Mouse (Mus musculus) thymus, adult 18-20 months (tissue): ENCODE data around the gene Ihh.

Experiments used
- DNase-seq, 2 experiments: peaks; one replicate each; pipeline ENCODE4 v3.0.0; 2022; ENCODE audit warnings: mixed read lengths in 2 of 2

Ihh gene

GRCm38 (mm10) chr1:74941651-74942360 lies 9.7 kb downstream of the Ihh start:
- DNase-seq = no peak

GRCm38 (mm10) chr1:74939762-74940161 lies 11.7 kb downstream of the Ihh start:
- no peak for DNase-seq

DNA sequence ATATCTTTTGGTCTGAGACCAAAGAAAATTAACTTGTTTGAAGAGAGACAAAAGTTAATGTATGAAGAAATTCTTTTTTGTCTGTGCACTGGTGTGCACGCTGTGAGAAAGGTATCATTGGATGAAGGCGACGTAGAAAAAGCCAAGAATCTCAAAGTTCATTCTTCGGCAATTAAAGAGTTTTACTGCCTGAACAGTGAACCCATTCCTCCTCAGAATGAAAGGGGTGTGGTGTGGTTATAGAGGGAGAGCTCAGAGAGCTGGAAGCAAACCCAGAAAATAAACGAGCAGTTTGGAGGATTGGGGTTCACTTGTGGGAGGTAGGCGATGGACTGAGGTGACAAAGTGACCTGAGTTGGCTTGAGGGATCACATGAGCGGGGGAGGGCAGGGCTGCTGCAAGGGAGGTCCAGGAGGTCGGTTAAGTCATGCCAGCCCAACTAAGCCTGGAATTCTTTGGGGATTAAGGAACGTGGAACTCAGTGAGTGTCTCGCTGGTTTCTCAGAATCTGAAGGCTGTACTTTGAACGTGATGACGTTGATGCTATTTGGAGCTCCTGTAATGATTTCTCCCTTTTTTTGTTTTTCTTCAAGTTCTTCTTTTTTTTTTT lies 15.1 kb downstream of the Ihh start:
- DNase-seq = no peak

DNA sequence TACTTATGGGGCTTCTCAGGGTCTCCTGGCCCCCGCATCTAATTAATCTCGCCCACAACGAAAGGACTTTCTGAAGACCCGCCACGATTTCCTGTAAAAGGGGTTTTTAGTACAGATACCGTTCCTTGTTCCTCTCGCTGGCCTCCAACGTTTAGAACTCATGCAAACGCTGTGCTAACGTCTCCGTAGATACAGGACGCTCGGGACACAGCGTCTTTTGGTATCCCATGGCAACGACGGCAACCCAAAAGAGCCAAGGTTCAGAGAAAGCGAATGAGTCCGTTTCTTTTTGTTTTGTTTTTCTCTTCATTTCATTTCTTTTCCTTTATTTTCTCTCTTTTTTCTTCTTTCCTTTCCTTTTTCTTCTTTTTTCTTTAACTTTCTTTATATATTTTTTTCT lies 16.1 kb downstream of the Ihh start, which contains the start of gene Cfap65:
Gene Cfap65 (minus strand): TSS at position 198 of the 400 bp plus-strand sequence.
- DNase-seq = no peak

DNA sequence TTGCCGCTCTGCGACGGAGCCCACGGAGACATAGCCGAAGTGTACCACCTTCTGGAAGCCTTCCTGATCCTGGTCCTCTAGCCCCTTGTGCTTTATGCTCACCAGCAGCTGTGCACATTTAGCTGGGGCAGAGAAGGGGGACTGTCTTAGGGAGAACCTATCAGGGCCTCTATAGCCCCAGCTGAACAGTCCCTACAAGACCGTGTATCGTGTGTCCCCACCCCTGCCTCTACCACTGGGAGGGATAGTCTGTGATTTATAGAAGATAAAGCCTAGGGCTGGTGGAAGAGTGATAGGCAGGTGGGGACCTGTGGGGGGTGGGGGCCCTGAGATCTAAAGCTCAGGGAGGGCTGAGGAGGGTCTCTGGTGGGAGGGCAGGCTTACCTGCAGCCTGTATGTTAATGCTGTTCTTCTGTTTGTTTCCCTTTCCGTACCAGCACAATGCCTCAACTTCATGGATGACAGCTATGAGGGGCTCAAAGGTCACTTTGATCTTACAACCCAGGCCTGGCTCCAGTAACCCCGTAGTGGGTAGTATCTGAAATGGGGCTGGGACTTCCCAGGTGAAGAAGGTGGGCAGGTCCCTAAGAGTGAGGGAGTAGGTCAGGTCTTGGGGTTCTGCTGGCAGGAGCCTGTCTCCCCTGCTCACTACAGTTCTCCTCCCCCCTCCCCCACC lies 23.7 kb downstream of the Ihh start:
- no peak for DNase-seq

- DNase-seq = no peak
These were observed 24.8 kb downstream of the Ihh start for GRCm38 (mm10) chr1:74926721-74927120.

- no peak for DNase-seq
These were observed 27.0 kb downstream of the Ihh start for GRCm38 (mm10) chr1:74924464-74924863.

DNA sequence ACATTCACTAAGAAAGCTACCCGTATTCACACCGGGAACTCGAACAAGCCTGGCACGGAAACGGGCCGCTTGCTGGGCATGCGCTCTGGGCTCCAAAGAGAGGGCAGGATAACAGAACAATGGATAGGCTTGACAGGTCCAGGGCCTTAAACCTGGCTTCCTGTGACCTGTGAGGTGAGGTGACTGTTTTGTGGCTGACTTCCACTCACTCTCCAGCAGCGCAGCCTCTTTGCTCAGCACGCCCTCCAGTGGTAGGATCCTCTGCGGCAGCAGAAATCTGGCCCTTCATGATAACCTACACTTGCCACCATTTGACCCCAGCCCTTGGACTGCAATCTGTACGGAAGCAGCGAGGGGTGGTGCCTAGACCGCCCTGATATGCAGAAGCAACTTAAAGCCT lies 35.8 kb downstream of the Ihh start:
- DNase-seq = no peak

DNA sequence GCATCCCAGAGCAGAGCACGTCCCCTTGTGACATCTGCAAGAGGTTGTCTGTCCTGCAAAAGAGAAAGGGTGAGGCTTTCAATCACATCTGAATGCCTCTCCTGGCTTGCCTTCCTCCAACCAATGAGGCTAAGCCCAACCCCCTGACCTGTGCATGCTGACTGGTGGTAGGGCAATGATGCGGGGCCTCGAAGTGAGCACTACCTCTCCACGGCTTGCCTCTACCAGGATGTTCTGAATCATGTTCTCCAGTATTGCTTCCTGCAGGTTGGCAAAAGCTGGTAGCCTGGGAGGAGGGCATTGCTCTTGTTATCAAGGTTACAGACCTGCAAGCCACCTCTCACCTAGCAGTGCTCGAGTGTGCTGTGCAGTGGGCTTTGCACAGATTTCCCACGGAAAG lies 49.3 kb downstream of the Ihh start:
- no peak for DNase-seq

- DNase-seq = no peak
These were observed 49.8 kb downstream of the Ihh start for GRCm38 (mm10) chr1:74901686-74902085.

GRCm38 (mm10) chr1:74900341-74901285 lies 50.9 kb downstream of the Ihh start:
- DNase-seq = no peak

DNA sequence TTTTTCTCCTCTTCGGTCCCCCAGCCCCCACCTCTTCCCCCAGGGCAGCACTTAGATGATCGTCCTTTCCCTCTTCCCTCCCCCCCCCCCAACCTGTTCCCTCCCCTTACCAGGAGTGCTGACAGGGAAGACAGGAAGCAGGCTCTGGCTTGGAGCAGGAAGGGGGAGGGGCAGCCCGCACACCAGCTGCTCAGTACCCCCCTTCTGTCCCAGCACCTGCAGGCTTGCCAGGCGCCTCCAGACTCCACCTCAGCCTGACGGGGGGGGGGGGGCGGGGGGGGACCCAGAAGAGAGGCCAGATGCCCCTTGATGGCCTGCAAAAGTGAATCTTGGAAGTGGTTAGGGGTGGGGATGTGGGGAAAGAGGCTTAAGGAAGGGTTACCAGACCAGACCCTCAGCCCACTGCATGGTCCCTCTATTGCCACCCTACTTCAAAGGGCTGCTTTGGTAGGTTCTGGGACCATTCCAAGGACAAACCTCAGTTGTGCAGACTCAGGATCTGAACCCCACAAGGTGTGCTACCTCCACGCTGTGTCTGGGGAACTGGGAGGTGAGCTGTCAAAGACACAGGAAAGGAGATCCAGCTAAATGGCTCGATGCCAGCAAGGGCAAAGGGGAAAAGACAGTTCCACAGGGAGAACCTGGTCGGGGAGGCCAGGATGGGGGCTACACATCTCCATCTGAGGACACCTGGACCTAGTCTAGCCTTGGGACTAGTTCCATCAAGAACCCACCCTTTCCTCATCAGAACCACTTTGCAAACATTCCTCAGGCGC lies 52.6 kb downstream of the Ihh start:
- no peak for DNase-seq

GRCm38 (mm10) chr1:74897976-74898375 lies 53.5 kb downstream of the Ihh start:
- DNase-seq = no peak
